Mouse (Mus musculus): ENCODE results near the gene Kcne2.

Gene Kcne2

GRCm38 (mm10) chr16:92313953-92314741 is 22.0 kb downstream of the Kcne2 start:
- peak; percentile 27 to 38 for DNase-seq (ENCODE audit: low spot score in 2 of 2)

GRCm38 (mm10) chr16:92316049-92316738 is 24.0 kb downstream of the Kcne2 start:
- DNase-seq (ENCODE audit: low spot score in 2 of 2): no peak

DNA sequence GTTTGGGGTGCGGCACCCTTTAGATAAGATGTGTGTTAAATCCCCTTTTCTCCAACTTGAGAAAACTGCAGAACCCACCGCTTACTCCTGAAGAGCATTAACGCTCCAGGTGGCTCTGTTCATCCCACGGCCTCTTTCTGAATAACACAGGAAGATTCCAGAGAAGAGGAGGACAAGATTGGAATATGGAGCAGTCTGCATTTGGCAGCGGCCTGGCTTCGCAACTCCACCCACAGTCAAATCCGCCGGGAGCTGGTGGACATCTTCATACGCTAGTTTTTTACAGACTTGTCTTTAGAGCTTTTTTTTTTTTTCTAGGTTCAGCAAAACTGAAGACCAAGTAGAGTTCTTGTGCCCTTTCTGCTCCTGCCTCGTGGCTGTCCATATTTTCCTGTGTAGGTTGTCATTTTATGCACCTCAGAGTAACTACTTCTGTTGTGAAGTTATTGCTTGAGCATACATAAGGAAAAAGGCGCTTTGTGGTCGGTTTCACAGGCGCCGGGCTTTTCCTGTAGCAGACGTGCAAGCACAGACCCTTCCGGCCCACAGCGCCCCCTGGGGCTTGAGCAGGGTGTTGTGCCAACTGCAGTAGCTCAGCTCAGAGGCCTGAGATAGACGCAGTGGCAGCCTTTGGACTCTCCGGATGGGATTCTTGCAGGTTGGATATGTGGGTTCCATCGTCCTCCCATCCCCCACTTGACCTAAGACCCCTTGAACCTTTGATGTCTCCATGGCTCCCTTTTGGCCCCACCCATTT is 27.3 kb downstream of the Kcne2 start:
- no peak for DNase-seq (ENCODE audit: low spot score in 2 of 2)

DNA sequence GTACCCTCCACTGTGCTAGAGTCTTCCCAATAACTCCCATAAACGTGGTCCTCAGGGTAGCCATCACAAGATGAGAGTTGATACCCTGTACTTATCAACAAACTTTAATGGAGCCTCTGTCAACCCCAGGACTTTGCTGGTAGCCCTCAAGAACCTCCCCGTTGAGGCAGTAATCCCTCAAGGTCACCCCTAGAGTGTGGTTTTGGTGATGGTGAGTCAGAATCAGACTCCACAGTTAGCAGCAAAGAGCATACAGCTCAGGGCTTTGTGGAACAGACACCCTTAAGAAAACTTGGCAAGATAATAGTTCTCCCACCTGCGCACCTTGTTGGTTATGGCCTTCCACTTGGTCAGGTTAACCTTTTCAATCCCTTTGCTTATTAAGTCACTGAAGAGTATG is 28.2 kb downstream of the Kcne2 start:
- DNase-seq (ENCODE audit: low spot score in 2 of 2): no peak

GRCm38 (mm10) chr16:92321341-92321740 is 29.2 kb downstream of the Kcne2 start, which contains the start of gene Fam243:
Gene Fam243, minus strand, starts transcription at chr16:92321441.
- DNase-seq (ENCODE audit: low spot score in 2 of 2): no peak

- DNase-seq (ENCODE audit: low spot score in 2 of 2): no peak
Measured at GRCm38 (mm10) chr16:92324309-92325061, 32.3 kb downstream of the Kcne2 start.

GRCm38 (mm10) chr16:92325062-92325406 is 32.8 kb downstream of the Kcne2 start:
- no peak for DNase-seq (ENCODE audit: low spot score in 2 of 2)

GRCm38 (mm10) chr16:92327911-92328310 is 35.7 kb downstream of the Kcne2 start:
- no peak for DNase-seq (ENCODE audit: low spot score in 2 of 2)

GRCm38 (mm10) chr16:92330966-92331365 is 38.8 kb downstream of the Kcne2 start:
- no peak for DNase-seq (ENCODE audit: low spot score in 2 of 2)

DNA sequence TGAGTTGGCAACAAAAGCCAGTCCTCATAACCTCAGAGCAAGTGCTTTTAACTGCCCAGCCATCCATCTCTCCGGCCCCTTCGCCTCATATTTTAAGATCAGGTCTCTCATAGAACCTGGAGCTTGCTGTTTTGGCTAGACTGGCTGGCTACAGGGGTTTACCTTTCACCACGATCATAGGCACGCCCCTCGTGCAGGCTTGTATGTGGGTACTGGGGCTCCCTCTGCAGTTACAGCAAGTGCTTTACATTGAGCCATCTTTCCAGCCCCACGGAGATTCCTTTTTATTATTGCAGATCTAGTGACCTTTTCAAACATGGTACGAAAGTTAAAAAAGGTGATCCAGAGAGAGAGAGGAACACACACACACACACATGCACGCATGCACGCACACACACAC is 42.4 kb downstream of the Kcne2 start:
- no peak for DNase-seq (ENCODE audit: low spot score in 2 of 2)

DNA sequence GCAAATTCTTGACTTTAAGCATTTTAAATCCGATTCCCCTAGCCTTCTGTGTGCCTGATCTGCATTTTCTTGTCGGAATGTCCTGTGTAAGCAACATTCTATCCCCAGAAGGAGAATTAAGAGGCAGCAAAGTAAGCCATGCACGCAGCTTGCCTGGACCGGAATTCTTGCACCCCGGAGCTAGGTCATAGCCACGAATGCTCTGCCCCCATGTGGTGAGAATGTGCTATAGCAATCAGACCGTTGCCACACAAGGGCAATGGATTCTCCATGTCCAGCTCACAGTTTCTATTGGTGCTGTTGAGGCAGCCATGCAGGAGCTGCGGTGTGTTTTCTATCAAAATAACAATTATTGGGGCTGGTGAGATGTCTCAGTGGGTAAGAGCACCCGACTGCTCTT is 44.1 kb downstream of the Kcne2 start:
- peak in 1 of 2 experiments; percentile 70 for DNase-seq (ENCODE audit: low spot score in 2 of 2)

DNA sequence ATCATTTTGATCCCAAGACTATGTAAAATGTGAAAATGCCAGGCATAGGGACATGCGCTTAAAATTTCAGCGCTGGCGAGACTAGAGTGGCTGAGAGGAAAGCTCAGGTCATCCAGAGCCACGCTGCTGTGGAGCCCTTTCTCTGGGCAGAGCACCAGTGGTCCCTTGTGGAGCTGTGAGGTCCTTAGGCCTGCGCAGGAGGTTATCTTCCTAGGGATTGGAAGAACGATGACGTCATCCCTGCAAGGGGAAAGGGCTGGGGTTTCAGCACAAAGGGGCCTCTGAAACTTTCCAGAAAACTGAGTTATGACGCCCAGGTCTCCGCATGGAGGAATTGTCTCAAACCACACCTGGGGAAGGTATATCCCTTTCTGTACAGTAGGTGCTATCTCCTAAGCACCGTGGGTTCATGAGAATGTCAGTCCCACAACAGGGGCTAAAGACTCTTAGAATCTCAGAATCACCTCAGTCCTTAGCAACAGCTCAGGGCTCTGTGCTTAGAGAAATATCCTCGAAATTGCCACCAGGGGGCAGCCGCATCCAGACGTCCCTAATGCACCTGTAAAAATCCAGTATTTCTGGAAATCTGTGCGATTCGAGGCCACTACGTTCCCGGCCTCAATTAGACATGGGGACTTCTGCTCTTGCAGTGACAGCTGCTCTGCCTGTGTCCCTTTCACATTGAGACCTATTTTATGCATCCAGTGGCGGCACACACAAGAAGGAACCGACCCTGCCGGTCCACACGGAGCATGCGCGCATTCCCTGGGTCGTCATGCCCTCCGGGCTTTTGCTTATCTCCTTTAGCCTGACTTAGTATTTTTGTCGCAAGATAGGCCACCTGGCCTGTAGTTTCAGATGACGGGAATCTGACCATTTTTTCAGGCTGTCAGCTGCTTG is 48.7 kb downstream of the Kcne2 start:
- peak; percentile 33 to 72 for DNase-seq (ENCODE audit: low spot score in 2 of 2)

GRCm38 (mm10) chr16:92345177-92345576 is 53.0 kb downstream of the Kcne2 start:
- no peak for DNase-seq (ENCODE audit: low spot score in 2 of 2)

DNA sequence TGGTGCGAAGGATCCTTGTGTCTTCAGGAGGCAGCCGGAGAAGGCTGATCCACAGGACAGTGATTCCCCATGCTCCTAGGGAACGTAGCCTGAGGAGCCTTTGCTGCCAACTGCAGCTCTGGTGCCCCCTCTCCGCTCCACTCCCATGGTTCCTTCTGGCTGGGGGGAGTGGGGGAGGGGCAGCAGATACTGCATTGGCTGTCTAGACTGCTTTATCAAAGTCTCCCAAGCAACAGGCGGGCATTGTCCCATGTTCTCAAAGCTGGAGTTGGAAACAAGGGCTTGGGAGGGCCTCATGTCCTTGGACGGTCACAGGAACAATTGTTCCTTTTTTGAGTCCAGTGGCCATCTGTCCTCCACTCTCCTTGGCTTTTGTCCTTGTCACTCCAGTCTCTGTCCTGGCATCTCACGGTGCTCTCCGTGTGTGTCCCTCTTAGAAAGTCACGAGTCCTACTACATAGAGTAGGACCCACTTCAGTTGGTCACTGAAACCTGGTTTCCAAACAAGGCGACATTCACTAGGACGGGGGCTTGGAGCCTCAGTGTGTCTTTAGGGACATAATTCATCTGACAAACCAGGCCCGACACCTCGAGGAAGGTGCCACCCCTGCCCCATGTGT is 54.2 kb downstream of the Kcne2 start:
- peak in 1 of 2 experiments; percentile 12 for DNase-seq (ENCODE audit: low spot score in 2 of 2)
